Mouse (Mus musculus): ENCODE measurements around the gene Sec16a.

The Sec16a gene

GRCm38 (mm10) chr2:26472312-26473090 lies 27.5 kb upstream of the Sec16a start:
- no peak for DNase-seq

DNA sequence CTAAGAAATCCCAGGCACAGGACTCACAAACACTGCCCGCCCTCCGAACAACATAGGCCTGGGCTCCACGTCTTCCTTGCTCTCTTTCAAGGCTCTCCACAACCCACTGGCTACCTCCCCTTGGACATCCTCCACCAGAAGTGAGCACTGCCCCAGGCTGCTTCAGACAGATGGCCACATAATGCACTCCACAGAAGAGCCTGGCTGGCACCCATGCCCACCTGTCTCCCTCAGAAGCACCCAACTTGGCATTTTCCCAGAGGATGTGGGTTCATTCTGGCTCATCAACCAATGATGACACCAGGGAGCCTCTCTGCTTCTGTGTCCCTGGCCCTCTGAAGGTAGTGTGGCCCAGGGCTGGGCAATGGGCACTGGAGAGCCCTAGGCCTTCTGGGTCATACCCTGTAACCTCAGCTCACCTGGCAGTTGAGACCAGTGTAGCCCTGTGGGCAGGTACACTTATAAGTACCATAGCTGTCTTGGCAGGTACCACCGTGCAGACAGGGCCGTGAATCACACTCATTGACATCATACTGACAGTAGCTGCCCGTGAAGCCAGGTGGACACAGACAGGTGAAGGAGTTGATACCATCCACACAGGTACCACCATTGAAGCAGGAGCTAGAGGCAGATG lies 26.8 kb upstream of the Sec16a start:
- no peak for DNase-seq

DNA sequence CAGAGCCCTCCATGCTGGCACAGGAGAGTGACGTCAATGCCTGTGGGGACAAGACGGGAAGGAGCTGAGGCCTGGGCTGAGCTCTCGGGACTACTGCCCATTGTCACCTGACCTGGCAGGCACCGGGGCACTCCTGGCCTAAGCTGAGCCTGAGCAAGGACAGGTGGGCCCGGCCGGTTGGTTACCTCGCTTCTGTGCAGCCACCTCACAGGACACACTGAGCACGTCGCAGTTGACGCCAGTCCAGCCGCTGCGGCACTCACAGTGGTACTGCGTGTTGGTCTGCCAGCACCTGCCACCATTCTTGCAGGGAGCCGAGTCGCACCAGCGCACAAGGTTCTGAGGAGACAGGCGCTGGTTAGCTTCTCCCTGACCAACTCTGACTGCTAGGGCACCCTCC lies 26.0 kb upstream of the Sec16a start:
- no peak for DNase-seq

- no peak for DNase-seq
Observed at GRCm38 (mm10) chr2:26468376-26468775, 23.4 kb upstream of the Sec16a start.

- DNase-seq: no peak
Observed at GRCm38 (mm10) chr2:26463412-26463811, 18.4 kb upstream of the Sec16a start.

DNA sequence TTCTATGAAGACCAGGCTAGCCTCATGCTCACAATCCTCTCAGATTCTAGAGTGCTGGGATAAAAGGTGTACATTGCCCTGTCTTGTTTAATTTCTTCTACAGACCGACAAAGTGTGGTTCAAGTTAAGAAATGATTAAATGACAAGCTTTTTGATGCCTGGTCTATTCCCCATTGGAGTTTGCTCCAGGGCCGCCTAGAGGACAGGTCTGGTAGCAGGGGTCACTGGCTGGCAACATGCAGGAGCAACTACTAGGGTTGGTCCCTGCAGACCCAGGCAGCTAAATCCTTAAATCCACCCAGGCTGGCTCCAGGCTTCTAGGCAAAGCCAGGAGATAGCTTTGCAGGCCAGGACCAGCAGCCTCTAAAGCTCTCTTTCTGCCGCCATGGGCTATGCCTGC lies 18.0 kb upstream of the Sec16a start:
- no peak for DNase-seq

DNA sequence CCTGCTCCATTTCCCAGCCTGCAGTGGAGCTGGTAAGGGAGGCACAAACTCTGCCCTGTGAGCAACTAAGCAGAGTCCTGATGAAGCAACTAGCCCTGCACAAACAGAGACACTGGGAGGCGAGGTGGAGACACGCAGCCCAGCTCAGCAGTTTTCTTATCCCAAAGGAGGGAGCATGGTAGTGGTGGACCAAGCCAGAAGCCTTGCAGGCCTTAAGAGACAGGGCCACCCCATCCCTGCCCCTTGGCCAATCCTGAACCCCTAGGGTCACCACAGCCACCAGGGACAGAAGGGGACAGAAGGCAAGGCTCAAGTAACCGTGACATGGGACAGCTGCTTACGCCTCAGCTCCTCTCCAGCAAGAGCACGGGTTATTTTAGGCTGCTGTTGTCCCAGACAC lies 16.7 kb upstream of the Sec16a start:
- no peak for DNase-seq

- no peak for DNase-seq
Observed at GRCm38 (mm10) chr2:26460837-26461236, 15.8 kb upstream of the Sec16a start.

DNA sequence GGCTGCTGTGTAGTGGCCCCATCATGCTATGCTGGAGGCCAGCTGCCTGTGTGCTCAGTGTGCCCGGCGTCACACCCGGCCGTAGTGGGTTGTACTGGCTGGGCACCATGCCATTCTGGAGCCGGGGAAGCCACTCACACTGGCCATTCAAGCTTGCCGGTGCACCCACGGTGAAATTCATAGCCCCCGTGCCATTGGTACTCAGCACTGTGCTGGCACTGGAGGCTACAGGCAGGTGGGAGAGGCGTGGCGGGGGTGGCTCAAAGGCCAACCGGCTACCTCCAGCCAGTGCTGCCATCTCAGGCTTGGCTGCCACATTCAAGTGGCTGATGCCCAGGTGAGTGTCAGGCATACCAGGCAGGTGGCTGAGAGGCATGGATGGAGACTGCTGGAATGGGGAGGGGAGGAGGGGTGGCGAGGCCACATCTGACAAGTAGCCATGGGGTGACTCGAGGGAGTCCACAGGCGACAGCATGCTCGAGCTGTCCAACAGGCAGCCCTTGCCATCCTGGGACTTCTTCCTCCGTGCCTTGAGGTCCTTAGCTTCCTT lies 15.2 kb upstream of the Sec16a start:
- peak; percentile 34 to 61 for DNase-seq

- peak in 1 of 2 experiments; percentile 27 for DNase-seq
Observed at GRCm38 (mm10) chr2:26459478-26459877, 14.5 kb upstream of the Sec16a start.

- peak; percentile 75 to 87 for DNase-seq
Observed at GRCm38 (mm10) chr2:26458402-26459124, 13.5 kb upstream of the Sec16a start.

DNA sequence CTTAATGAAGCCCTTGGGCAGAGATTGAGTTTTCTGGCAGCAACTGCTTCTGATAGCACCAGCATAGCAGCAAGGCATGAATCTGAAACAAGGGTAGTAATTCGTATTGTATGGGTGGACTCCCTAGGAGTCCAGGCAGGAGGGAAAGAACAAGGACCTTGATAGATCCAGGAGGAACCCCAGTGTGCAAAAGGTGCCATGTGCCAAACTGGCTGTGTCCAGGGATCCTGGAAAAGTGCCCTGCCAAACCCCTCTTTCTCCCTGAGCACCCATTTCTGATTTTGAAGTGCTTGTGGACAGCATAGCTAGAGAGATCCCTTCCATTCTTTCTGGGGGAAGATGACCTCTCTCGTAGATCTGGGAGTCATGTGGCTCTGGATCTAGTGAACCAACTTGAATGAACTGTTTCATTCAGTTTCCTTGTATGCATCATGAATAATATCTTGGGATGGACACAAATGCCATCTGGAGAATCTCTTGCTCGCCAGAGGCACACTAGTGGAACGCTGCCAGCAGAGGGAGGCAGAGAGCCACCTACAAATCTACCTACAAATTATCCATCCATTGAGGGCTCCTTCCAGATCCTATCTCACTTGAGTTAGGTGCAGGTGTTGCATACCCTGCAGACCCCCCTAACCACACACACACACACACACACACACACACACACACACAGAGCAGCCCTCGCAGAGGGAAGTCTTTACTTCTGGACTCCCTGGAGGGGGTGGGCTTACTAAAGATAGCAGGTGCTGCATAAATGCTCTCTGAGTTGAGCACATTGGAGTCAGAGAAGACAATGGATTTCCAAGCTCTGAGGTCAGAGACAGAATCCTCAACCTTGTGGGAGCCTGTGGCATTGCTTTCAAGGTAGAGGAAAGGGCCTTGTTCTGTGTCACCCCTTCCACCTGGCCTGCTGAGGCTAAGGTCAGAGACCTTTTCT lies 4.4 kb upstream of the Sec16a start:
- DNase-seq: peak; percentile 70 to 76

DNA sequence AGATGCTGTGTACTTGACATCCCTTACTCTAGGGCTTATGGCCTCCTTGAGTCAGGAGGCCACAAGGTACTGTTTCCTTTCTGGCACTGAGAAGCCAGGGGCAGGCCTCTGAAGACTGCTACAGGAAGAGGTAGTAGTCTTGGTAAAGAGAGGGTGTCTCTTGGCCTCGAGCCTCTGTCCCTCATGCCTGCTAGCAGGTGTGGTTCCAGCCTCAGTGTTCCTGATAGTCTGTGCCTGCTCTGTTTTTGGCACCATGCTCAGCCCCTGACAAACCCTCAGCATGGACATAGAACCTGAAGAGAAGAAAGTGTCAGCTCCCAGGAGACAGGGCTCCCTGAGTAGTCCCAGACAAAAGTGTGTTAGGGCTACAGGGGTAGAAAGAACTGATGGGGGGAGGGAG lies 2.4 kb upstream of the Sec16a start:
- DNase-seq: no peak

DNA sequence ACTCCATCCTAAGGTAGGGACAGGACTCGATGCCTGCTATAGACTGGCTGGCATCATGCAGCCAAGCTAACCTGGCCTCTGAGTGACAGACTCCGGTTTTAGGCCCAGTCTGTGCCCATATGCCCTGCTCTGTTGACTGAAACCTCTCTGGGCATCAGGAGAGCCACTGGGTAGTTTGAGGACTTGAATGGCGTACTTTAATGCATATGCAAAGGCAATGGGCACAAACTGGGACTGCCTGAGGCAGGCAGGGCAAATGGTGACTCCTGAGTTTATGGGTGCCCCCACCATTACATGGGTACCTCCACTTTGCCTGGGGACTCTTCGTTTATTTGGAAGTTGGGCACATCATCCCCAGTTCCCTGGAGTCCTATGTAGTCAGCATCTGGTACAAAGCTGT lies 1.7 kb upstream of the Sec16a start:
- DNase-seq: no peak

DNA sequence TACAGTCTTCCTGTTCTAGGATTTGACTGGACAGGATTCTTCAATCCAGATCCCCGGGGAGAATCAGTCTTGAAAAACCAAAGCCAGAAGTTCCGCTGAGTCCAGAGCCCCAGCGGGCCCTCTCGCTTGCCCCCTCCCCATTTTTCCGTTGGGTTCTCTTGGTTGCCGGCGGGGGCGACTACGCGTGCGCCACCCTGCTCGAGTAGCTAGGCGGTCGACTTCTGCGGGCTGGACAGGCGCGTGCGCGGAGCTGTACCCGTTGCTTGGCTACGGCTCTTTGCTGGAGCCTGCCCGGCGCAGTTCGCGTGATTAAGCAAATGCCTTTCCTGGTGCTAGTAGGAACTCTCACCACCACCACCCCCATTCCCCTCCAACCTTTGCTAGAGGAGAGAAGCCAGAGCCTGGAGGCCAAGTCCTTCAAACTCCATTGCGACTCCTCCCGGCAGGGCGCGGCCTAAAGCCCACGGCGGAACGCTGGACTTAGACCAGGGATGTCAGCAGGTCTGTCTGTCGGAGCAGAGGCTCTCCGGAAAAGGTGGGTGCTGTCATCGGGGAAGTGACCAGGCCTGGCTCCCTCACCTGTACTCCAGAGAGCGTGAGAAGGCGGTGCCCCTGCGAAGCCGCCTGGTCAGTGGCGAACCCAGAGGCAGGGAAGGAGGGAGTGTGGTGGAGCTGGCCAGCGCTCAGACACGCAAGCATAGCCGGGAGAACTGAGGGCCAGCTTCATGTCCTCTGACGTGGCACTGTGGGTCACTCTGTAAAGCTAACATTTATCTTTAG lies 840 bp upstream of the Sec16a start:
- DNase-seq: peak; percentile 95

- DNase-seq: peak; percentile 44 to 50
Observed at GRCm38 (mm10) chr2:26444368-26444767, 648 bp downstream of the Sec16a start.

DNA sequence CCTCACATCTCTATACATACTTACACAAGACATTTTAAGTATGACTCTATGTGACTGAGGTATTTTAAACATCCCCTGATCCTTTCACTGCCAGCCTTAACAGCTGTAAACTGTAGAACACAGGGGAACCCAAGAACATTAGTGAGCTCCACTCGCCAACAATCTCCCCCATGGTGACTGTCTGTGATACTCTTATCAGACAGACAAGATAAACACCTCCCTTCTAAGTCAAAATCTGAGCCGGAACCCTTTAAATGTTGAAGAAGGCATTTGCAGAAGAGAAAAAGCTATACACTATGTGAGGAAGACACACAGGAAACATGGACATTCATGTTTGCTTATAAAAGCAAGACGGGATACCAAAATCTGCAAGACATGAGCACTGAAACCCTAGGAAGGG lies 1.1 kb downstream of the Sec16a start:
- DNase-seq: no peak

DNA sequence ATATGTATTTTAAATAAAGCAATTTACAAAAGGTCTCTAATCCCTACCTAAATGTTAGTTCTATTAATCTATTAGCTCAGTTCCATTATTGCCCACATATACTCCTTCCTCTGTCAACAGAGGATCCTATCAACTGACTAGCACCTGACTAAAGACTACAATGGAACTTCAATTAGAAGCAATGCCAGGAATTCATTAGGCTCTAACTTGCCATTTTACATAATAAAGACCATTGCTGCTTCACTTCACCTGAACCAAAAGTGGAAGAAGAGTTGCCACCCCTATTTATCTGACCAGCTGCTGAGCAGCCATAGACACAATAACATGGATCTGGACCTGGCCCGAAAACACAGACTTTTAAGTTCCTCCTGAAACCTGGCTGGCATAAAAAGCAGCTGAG lies 2.2 kb downstream of the Sec16a start:
- DNase-seq: no peak

- no peak for DNase-seq
Observed at GRCm38 (mm10) chr2:26441688-26442087, 3.3 kb downstream of the Sec16a start.

DNA sequence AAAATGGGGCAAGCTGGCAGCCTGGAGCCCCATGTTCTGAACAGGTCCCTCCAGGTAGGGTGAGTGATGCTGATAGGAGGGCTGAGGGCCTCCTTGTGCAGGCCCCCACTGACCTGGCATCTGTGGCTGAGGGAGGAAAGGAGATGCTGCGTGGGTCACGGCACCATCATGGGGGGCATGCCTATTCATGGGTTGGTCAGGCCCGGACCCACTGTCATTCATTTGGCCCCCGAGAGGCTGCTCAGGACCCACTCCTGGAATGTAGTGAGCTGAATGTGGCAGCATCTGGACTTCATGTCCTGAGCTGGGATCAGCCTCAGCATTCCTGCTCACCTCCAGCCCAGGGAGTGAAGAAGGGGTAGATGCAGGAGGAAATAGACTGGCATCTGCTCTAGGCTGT lies 3.8 kb downstream of the Sec16a start:
- no peak for DNase-seq

DNA sequence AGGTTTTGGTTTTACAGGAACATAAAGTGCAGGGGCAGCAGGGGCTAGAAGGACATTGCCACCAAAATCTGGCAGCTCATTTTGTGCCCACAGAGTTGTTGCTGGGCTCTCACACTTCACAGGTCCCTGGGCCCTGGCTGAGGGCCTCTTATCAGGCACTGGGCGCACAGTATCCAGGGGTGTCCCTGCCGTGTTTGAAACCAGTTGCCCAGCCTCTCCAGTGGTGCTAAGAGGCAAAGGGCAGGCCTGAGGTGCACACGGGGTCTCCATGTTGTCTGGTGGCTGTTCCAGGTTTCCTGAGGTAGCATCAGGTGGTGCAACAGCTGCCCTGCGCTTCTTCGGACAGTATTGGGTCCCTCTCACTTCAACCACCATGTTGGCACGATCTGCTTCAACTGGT lies 5.3 kb downstream of the Sec16a start:
- no peak for DNase-seq

DNA sequence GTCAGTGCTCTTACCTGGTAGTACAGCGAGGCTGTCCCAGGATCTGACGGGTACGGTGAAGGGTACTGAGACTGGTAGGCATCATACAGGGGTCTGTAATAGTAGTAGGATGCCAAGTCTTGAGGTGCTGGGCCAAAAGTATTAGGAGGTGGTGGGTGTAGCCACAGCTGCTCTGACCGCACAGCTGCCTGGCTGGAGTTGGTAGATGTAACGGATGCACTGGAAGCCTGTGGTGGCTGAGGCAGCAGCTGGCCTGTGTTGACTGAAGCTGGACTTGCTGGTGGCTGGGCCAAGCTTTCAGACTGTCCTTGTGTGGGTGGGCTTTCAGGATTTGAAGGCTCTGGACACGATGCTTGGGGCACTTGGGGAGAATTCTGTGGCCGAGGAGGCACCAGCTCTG lies 6.6 kb downstream of the Sec16a start:
- DNase-seq: no peak
